Mouse (Mus musculus): ENCODE data around the gene Pax6.

DNA sequence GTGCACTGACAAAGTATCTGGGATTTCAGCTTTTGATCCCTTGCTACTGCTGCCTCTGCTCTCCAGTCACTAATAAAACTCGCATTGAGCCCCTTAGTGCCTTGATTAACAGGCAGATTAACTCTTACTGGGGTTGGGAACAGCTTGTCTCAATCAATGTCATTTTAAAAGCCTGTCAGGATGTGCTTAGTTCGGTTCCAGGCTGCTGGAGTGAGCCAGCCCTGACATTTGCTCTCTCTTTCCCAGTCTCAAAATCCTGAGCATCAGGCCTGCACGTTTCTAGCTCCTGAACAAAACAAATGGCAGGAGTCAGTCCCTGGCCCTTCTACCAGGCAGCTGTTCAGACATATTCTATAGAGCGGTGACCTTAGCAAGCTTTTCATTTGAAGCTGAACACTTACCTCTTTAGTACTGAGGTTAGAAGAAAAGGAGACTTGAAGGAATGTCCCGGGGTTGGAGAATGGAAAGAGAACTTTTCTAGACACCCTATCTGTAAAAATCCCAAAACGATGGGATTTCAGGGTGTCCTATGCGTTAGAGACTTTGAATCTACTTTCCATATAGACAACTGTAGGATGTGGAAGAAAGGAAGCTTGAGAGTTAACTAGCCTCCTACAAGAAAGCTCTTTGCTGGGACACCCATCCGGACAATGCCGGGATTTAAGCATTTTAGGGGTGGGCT lies 2.6 kb downstream of the Pax6 start:
- TF ChIP-seq POLR2A (IDR thresholded peaks at IDR 0.05; ENCODE audit: borderline replicate concordance, control insufficient read depth, low read depth, low read length), result no peak
- no peak for TF ChIP-seq CTCF (IDR thresholded peaks at IDR 0.05; ENCODE audit: control insufficient read depth, insufficient read depth, low read length)
